In genomic region chr17:47501531-47501930, GRCm38 (mm10) we compare ENCODE assay signal across 8 mouse cellular contexts. TPM values are rescaled to one million over a fixed set of nuclear protein-coding genes. Genes with fewer than 3 reads are reported as not detected.
A peak's percentile ranks its signal among the peaks of the same experiment; 100 is the strongest.
DNase-seq lines count a peak whose midpoint lies in the region; ATAC-seq and TF ChIP-seq lines count a peak whose summit lies in the region.

No protein-coding gene starts in this region.

- no peak for ATAC-seq in embryonic facial prominence, embryonic 13.5 days (ENCODE audit: insufficient number of reproducible peaks, insufficient read depth, low FRiP score, low TSS enrichment, low read depth)
- no peak for ATAC-seq in hindbrain, postnatal 0 days
- ATAC-seq in neural tube, embryonic 12.5 days (ENCODE audit: low FRiP score, low read depth): no peak

- 4% methylated on average over 11 of the region's 11 CpGs for WGBS in lung, adult 2 months
- WGBS in embryonic facial prominence, embryonic 13.5 days: 9% methylated on average over 11 of the region's 11 CpGs
- 7% methylated on average over 11 of the region's 11 CpGs for WGBS in hindbrain, postnatal 0 days
- WGBS in neural tube, embryonic 12.5 days: 11% methylated on average over 11 of the region's 11 CpGs

- H3K4me2 ChIP-seq in embryonic facial prominence, embryonic 13.5 days: peak overlapping the region; percentile 92
- H3K4me2 ChIP-seq in hindbrain, postnatal 0 days (ENCODE audit: low read depth, low read length): peak overlapping the region; percentile 91
- H3K4me2 ChIP-seq in neural tube, embryonic 12.5 days (replicated peaks): peak overlapping the region; percentile 88

- H3K27ac ChIP-seq in embryonic facial prominence, embryonic 13.5 days: peak overlapping the region; percentile 84
- peak overlapping the region; percentile 77; the same call in 1 of the 2 replicates for H3K27ac ChIP-seq in hindbrain, postnatal 0 days
- H3K27ac ChIP-seq in neural tube, embryonic 12.5 days: no peak overlapping the region

- H3K36me3 ChIP-seq in embryonic facial prominence, embryonic 13.5 days: peaks cover 37% of the 10 kb centered on the region
- peaks cover 20% of the 10 kb centered on the region for H3K36me3 ChIP-seq in hindbrain, postnatal 0 days (ENCODE audit: insufficient read depth, low read length)
- H3K36me3 ChIP-seq in neural tube, embryonic 12.5 days: peaks cover 21% of the 10 kb centered on the region

- H3K4me1 ChIP-seq in lung, adult 2 months (ENCODE audit: control insufficient read depth, insufficient read depth, low read length): peaks cover 14% of the 10 kb centered on the region
- peaks cover 31% of the 10 kb centered on the region for H3K4me1 ChIP-seq in embryonic facial prominence, embryonic 13.5 days
- H3K4me1 ChIP-seq in hindbrain, postnatal 0 days (ENCODE audit: insufficient read depth, low read length): peaks cover 12% of the 10 kb centered on the region
- peaks cover 18% of the 10 kb centered on the region for H3K4me1 ChIP-seq in neural tube, embryonic 12.5 days

- peak overlapping the region; percentile 83 for H3K9ac ChIP-seq in embryonic facial prominence, embryonic 13.5 days
- H3K9ac ChIP-seq in hindbrain, postnatal 0 days (replicated peaks; ENCODE audit: low read length): peak overlapping the region; percentile 66
- peak overlapping the region; percentile 62 for H3K9ac ChIP-seq in neural tube, embryonic 12.5 days

- H3K9me3 ChIP-seq in embryonic facial prominence, embryonic 13.5 days: no peaks in the 10 kb centered on the region
- H3K9me3 ChIP-seq in hindbrain, postnatal 0 days (ENCODE audit: low read length): no peaks in the 10 kb centered on the region
- H3K9me3 ChIP-seq in neural tube, embryonic 12.5 days: no peaks in the 10 kb centered on the region

- H3K27me3 ChIP-seq in embryonic facial prominence, embryonic 13.5 days: no peaks in the 10 kb centered on the region
- no peaks in the 10 kb centered on the region for H3K27me3 ChIP-seq in hindbrain, postnatal 0 days (ENCODE audit: insufficient read depth, low read length)
- no peaks in the 10 kb centered on the region for H3K27me3 ChIP-seq in neural tube, embryonic 12.5 days (replicated peaks)

- no peak for TF ChIP-seq POLR2A in lung, adult 2 months (IDR thresholded peaks at IDR 0.05; ENCODE audit: borderline replicate concordance, extremely low read depth, low read depth, low read length)

- no peak for TF ChIP-seq CTCF in lung, adult 2 months (IDR thresholded peaks at IDR 0.05; ENCODE audit: insufficient read depth, low read length)
- TF ChIP-seq CTCF in hindbrain, postnatal 0 days (IDR thresholded peaks at IDR 0.05; ENCODE audit: low read depth): no peak

- no peak for DNase-seq in lung, adult 2 months
- no peak for DNase-seq in lung, postnatal 25 days (ENCODE audit: low spot score)
- no peak for DNase-seq in hindbrain, postnatal 0 days (ENCODE audit: low spot score)
- DNase-seq in MN1 (ENCODE audit: low spot score): no peak
- DNase-seq in gastrocnemius, postnatal 25 days: no peak
- no peak for DNase-seq in kidney, adult 18-20 months

- H3K4me3 ChIP-seq in lung, adult 2 months (replicated peaks; ENCODE audit: extremely low read depth, low read depth, low read length): peak overlapping the region; percentile 61
- peak overlapping the region; percentile 67 for H3K4me3 ChIP-seq in embryonic facial prominence, embryonic 13.5 days
- peak overlapping the region; percentile 58 for H3K4me3 ChIP-seq in hindbrain, postnatal 0 days (ENCODE audit: low read length)
- peak overlapping the region; percentile 53 for H3K4me3 ChIP-seq in neural tube, embryonic 12.5 days

RNA-seq across cellular contexts. Expression of gene Taf8, which starts 0.6 kb away (rescaled TPM):
- 25.7 and 32.2 TPM in 2 replicates for polyA plus RNA-seq in lung, adult 2 months (2012; rRNA removed)
- 34.1 and 38.1 TPM in 2 replicates for polyA plus RNA-seq in embryonic facial prominence, embryonic 13.5 days (2015; fragmentation: Nextera tagmentation; extraction: Ambion mirVana)
- total RNA-seq in hindbrain, postnatal 0 days (2014; rRNA removed): 17.9 and 22.2 TPM in 2 replicates
- 11.8 and 12.3 TPM in 2 replicates for polyA plus RNA-seq in hindbrain, postnatal 0 days (2015; fragmentation: Nextera tagmentation; extraction: Ambion mirVana)
- 28.7 and 30.3 TPM in 2 replicates for polyA plus RNA-seq in neural tube, embryonic 12.5 days (2016; fragmentation: Nextera tagmentation; extraction: Ambion mirVana)
- 10 to 100 TPM in 1 of 2 experiments, 1 to 10 TPM in 1; 9.6 to 10.0 TPM for total RNA-seq in gastrocnemius, postnatal 25 days (2021)

RNA-seq across cellular contexts. Expression of gene Ccnd3, which starts 3.3 kb away (rescaled TPM):
- 202 and 229 TPM in 2 replicates for polyA plus RNA-seq in lung, adult 2 months (2012; rRNA removed)
- 359 and 377 TPM in 2 replicates for polyA plus RNA-seq in embryonic facial prominence, embryonic 13.5 days (2015; fragmentation: Nextera tagmentation; extraction: Ambion mirVana)
- 55.0 and 63.4 TPM in 2 replicates for total RNA-seq in hindbrain, postnatal 0 days (2014; rRNA removed)
- polyA plus RNA-seq in hindbrain, postnatal 0 days (2015; fragmentation: Nextera tagmentation; extraction: Ambion mirVana): 69.3 and 71.5 TPM in 2 replicates
- polyA plus RNA-seq in neural tube, embryonic 12.5 days (2016; fragmentation: Nextera tagmentation; extraction: Ambion mirVana): 146 and 152 TPM in 2 replicates
- total RNA-seq in gastrocnemius, postnatal 25 days (2021): 10 to 100 TPM; 31.4 to 44.8 TPM
